Mouse (Mus musculus) layer of hippocampus, postnatal 36 days (tissue): ENCODE measurements around the gene Mcemp1. TPM values are rescaled to one million over a fixed set of nuclear protein-coding genes. Genes with fewer than 3 reads are reported as not detected.

ENCODE experiments used
- DNase-seq, 2 experiments: peaks; one replicate each; pipeline ENCODE4 v3.0.0; 2022
- total RNA-seq, 2 experiments: library from RNA; stranded (reverse); gene quantifications; 2 replicates each; pipeline ENCODE4 v1.2.3; 2021

The Mcemp1 gene
- total RNA-seq, 2 experiments from 2014 or later: 0.30 TPM; not detected in 1

DNA sequence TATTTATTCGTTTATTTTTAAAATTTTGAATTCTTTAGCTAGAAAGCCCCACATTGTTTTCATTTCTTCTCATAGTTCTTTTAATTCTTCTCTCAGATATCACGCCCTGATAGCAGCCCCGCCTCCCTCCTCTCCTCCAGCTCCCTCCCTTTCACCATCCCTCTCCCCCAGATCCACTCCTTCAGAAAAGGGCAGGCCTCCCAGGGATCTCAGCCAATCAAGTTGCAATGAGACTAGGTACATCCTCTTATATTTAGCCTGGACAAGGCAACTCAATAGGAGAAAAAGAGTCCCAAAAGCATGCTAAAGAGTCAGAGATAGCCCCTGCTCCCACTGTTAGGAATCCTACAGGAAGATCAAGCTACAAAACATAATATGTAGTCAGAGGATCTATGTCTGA is 9.1 kb downstream of the Mcemp1 start:
- no peak for DNase-seq

DNA sequence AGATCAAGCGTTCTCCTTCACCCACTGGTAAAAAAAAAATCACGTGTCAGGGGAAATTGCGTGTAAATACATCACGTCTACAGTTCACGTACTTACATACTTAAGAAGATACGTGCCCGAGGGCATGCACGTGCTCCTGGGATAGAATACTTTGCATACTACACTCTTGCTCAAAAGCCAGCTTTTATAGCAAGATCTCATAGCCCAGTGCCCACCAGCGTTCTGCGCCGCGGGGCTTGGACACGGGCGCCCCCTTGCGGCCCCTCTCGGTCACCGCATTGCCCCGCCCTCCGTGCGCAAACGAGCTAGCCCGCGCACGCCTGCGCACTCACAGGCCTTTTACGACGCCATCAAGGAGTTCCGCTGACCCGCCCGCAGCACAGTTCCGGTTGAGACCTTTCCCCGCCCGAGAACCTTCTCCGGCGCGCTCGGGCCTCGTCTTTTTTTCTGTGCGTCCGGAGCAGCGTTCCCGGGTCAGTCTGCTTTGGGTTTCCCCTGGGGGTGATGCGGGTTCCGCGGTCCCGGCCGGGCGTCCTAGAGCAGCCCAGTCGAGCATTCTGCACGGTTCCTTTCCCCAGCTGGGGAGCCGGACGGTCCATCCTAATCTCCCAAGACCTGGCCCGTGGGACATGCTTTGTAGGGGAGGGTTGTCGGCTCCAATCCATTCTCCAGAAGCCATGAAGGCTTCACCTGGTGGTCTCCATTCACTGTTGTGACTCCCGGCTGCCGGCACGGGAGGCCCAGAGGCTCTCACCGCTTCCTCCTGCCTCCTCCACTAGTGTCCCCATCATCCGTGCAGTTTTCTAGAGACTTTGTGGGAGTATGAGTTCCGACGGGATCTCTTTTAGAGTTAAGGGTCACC is 10.8 kb downstream of the Mcemp1 start, which contains the start of gene Trappc5:
Gene Trappc5 (plus strand): TSS at position 169 of the 862 bp plus-strand sequence.
- peak; percentile 96 for DNase-seq

DNA sequence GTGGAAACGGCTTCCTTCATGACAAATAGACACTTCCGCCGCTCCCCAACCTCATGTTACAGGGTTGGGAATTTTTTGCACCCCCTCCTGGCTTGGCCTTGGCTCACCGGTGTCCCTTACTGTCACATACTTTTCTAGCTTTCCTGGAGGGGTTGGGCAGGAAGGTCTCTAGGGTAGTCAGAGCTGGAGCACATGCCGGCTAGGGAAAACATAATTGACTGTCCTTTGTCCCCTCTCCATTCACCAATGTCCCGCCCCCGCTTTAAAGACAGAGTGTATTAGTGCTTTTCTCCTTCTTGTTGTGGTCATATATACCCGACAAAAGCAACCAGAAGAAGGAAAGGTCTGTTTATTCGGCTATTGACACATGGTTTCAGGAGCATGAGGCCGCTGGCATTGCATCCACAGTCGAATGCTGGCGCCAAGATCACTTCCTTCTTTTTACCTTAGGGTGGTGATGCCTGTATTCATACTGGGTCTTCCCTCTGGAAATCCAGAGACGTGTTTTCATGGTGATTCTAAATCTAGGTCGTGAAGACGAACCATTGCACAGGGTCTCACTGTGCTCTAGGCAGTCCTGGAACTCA is 11.5 kb downstream of the Mcemp1 start:
- DNase-seq: no peak

DNA sequence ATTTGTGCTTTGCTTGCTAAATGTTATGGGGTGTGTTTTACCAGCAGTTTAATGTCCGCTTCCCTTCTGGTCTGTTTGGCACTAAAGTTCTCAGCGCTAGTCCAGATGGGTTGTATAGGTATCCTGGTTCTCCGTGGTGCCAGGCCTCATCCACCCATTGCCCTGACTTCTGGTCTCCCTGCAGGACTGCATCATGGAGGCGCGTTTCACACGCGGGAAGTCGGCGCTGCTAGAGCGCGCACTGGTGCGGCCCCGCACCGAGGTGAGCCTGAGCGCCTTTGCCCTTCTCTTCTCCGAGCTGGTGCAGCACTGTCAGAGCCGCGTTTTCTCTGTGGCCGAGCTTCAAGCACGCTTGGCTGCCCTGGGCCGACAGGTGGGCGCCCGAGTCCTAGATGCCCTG is 13.3 kb downstream of the Mcemp1 start:
- no peak for DNase-seq

DNA sequence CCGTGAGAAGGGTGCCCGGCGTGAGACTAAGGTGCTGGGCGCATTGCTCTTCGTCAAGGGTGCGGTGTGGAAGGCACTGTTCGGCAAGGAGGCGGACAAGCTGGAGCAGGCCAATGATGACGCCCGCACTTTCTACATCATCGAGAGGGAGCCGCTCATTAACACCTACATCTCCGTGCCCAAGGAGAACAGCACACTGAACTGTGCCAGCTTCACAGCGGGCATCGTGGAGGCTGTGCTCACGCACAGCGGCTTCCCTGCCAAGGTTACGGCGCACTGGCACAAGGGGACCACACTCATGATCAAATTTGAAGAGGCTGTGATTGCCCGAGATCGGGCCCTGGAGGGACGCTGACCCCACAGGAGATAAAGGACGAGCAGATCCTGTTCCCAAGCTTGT is 13.7 kb downstream of the Mcemp1 start:
- DNase-seq: no peak

DNA sequence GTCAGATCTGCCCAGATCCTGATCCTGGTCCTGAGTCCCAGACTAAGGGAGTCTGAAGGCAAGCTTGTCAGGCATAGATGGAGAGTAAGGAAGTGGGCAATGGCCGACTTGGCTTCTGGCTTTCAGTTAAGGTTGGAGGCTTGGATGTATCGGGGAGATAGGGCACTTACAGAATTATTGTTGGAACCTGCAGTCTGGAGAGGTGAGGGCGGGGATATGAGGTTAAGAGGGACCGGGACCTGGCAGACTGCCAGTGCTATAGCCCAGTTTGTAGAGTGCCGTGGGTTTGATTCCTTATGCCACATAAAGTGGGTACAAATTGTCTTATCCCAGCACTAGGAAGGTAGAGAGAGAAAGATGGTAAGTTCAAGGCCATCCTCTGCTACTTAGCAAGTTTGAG is 14.1 kb downstream of the Mcemp1 start:
- no peak for DNase-seq

DNA sequence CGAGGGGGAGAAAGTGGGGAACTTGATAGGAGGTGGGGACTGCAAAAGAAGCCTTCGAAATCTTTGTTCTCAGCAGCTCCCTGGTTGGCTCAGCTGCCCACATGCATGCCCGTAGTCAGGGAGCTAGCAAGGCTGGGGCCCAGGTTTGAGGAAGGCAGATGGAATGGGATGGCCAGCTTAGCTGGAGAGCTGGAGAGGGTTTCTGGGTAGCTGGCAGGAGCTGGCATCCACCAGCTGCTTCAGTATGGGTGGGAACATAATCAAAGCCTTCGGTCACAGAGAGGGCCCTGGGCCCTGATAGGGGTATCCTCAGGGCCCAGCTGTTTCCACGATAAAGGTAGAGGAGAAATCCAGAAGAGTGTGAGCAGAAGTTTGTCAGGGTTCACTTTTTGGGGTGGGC is 16.9 kb downstream of the Mcemp1 start:
- no peak for DNase-seq

DNA sequence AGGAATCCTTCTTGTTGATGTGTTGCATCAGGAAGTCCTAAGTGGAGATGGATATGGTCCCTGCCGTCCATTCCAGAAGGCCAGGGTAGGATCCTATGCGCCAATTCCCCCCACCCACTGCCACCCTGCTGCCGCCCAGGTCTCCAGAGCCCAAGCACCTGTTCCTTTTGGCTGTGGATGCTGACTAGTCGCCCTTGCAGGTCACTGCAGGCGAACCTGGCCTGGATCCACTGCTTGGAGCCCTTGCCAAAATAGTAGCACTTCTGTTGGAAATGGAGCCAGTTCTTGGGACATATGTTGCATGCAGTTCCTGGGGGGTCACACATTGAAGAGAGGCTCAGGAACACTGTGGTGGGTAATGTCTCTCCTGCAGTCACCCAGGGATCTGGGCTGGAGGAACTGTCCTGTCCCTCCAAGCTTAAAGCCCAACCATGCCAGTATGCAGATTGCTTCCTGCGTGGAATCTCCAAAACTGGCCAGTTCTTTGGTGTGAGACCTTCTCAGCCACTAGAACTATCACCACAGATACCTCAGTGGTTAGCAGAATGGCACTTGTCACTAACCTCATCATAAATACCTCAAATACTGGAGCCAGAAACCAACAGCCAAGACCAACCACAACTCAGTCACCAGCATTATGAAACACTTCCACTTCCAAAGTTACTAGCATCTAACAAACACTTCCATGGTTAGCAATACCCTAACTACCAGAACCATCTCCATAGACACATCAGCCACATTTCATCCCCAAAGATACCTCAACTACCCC is 18.0 kb downstream of the Mcemp1 start:
- no peak for DNase-seq

DNA sequence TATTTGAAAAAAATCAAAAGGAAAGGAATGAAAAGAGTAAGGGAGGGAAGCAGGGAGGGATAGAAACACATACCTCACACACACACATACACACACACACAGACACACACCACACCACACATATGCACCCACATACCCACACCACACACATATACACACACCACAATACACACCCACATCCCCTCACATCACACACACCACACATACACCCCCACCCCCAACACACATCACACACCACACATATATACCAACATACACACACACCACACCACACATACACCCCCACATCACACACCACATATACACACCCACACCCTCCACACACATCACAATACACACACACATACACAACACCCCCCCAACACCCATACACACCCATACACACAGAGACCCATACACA is 19.0 kb downstream of the Mcemp1 start:
- DNase-seq: no peak

DNA sequence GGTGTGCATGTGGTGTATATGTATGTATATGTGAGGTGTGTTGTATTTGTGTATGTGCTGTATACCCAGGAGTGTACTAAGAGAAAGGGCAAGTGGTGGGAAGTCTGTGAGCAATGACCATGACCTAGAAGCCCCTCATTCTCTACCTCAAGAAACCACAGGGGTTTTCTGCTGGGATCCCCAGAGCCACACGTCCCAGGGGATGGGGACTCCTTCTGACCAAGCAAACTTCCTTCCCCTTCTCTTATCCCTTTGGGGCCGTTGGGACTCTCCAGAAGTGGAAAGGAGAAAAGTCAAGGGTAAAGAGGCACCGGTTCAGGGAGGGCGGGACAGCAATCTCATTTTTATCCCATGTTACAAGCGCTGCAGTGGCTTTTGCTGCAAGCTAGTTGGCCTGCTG is 19.9 kb downstream of the Mcemp1 start:
- DNase-seq: no peak

DNA sequence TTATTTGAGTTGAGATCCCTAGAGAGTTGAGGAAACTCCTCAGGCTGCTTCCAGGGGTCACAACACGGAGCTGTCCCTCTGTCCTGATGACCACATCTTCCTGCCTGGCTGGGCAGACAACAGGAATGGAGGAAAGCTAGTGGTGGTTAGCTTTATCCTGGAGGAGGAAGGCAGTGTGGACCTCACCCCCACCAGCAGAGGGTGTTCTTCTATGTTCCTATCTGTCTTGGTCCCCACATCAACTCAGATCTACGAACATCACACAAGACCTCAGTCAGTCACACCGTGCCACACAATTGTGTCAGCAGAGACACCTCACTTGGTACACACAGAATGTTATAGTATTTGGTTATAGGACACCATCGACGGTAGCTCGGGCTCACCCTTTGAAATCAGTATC is 22.0 kb downstream of the Mcemp1 start:
- no peak for DNase-seq

DNA sequence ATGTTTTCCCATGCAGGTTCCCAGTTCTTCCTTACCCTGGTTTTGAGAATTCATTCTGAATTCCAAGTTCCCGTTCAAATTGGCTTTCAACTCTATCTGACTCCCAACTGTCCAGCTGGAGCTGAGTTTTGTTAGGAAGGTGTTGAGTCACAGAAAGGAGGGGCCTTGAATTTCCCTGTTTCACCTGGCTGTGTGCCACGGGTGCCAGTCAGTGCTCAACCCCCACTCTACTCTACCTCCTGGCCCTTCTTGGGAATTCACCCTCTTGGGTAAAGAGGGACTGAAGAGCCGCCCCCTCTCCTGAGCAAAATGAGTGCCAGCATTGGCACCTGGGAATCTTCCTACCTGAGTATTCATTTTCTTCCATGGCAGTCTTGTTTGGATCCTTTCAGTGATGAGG is 25.2 kb downstream of the Mcemp1 start:
- no peak for DNase-seq

DNA sequence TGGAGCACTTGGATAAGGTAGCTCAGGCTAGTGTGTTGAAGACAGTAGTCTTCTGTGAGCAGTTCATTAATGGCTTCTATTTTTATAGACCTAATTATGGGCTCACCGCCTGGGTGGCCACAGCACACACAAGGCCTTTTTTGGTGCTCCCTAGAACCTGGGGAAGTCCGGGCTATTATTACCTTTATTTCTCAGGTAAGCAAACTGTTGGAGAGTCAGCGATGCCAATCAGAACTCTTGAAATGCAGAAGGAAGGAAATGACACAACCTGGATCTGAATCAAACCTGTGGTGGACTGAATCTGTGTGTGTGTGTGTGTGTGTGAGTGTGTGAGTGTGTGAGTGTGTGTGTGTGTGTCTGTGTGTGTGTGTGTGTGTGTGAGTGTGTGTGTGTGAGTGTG is 28.6 kb downstream of the Mcemp1 start, which contains the start of gene Fcer2a:
Gene Fcer2a (minus strand): TSS at position 55 of the 400 bp plus-strand sequence.
- DNase-seq: no peak

DNA sequence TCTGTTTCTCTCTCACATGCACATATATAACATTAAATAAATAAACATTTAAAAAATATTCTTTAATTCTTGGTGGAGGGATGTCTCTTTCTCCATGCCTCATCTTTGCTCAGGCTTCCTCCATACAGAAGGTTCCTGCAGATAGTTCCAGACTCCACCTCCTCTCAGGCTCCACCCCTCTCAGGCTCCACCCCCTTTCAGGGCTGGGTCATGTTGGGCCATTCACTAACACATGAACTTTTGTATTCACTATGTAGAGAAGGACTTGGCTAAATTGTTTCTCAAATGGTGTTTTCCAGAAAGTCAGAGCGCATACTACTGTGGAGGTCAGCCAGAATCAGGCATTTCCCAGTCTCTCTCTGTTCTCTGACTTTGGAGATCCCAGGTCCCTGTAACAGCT is 35.9 kb downstream of the Mcemp1 start:
- no peak for DNase-seq

DNA sequence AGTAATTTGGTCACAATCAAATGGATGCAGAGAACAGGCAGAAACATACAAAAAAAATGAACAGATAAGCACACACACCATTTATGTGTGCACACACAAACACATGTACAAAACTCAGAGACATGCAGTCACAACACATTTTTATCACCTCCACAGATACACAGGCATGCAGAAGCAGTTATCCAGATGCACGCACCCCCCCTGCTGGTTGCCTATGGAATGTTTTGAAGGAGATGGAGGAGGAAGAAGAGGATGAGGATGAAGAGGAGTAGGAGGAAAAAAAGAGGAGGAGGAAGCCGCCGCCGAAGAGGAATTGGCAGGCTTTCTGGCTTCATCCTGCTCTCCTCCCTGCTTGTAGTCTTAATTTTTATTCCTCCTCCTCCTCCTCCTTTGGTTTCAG is 40.2 kb downstream of the Mcemp1 start:
- peak in 1 of 2 experiments; percentile 27 for DNase-seq

DNA sequence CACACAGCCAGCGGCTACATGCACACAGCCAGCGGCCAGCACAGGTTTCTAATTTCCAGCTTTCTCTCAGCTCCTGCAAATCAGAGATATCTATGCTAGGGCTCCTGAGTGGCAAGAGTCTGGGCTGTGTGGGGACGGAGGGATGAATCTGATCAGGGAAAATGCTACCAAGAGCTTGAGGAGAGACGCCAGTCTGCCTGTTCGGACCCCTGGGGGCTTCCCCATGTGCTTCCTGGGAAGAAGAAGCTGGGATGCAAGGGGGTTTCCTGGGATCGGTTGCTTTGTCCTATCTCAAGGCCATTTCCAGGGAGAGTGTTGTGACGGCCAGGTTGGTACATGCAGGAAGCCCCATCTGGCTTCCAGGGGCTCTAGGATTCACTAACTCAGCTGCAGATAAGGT is 42.1 kb downstream of the Mcemp1 start:
- no peak for DNase-seq

DNA sequence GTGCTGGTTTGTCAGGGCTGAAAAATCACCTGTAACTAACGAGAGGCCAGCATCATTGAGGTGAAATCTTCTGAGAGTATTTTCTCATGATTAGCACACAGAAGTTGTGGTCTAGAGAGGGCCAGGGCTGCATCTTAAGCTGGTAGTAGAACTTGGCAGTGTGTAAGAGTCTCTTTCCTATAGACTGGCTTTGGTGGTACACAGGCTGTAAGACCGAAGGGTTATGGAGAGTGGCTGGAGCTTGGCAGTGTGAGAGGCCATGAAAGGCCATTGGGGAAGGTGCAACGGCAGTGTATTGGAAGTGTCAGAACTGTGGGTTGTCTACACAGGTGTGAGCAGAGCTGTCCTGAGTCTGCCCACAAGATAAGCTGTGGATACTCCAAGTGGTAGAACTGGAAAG is 44.8 kb downstream of the Mcemp1 start:
- DNase-seq: no peak

DNA sequence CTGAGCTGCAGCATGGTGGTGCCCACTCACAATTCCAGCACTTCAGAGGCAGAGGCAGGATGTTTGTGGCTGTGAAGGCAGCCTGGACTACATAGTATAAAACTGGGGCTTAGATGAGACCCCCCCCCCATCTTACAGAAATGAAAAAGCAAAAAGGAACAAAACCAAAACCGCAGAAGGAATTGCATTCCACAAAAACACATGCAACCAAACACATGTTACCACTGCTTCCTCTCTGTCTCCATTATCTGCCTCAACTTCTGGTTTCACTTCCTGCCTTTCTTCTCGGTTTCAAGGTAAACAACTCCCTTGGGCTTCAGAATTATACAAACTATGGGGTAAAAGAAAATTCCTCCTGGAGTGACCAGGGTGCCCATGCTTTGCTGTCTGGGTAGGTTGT is 46.1 kb downstream of the Mcemp1 start:
- no peak for DNase-seq

DNA sequence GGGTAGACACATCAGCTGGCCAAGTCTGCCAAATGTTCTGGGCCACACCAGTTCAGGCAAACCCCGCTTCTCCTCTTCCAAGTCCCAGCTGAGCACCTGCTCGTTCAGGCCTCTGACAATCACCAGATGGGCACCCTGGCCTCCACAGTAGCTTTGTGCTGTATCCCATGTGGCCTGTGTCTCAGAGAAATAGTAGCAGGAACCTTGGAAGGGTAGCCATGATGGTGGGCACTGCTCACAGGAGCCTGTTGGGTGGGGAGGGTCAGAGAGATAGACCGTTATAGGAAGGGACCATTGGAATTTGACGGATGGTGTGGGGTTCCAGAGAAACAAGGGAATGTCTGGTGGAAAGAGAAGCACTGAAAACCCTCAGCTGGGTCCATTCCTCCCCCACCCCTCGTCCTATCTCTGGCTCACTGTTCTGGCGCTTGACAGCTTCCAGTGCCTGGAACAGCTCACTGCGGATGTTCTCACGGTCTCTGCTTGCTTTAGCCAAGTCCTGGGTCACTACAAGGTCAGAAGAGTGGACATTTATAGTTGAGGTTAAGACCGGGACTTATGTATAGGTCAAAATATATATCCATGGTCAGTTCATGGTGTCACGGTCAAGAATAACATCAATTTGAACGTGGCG is 51.9 kb downstream of the Mcemp1 start:
- DNase-seq: no peak

DNA sequence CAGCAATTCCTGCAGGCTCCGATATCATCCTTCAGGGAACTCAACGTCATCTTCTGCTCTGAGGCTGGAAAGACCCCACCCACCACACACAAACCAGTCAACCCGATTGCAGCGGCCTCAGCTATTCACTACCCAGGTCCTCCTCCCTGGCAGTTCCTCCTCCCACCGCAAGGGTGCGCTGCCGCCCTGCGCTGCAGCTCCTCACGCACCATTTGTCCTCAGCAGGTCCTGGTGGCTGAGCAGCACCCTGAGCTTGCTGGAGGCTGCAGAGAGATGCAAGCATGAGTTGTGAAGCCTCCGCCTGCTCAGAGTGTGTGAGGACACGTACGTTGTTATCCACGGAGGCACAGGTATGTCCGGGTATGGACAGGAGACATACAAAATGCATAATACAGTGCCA is 53.0 kb downstream of the Mcemp1 start:
- peak; percentile 36 to 41 for DNase-seq
